Mouse (Mus musculus): Measurements from ENCODE around the gene Emp2. TPM values are rescaled to one million over a fixed set of nuclear protein-coding genes. Genes with fewer than 3 reads are reported as not detected.

Gene Emp2
- polyA plus RNA-seq, 1 experiment = 1,000 TPM

GRCm38 (mm10) chr16:10327563-10328333, 14.0 kb upstream of the Emp2 start:
- H3K4me1 ChIP-seq (ENCODE audit: control insufficient read depth, insufficient read depth, low read length) = peaks cover 9% of the 10 kb centered on the region
- H3K4me3 ChIP-seq (replicated peaks; ENCODE audit: extremely low read depth, low read depth, low read length) = no peak overlapping the region
- TF ChIP-seq CTCF (IDR thresholded peaks at IDR 0.05; ENCODE audit: insufficient read depth, low read length) (no peak), POLR2A (IDR thresholded peaks at IDR 0.05; ENCODE audit: borderline replicate concordance, extremely low read depth, low read depth, low read length) (no peak)
- WGBS = 58% methylated on average over 13 of the region's 13 CpGs
- no peak for DNase-seq

GRCm38 (mm10) chr16:10319914-10320569, 6.3 kb upstream of the Emp2 start:
- 48% methylated on average over 17 of the region's 17 CpGs for WGBS
- H3K4me1 ChIP-seq (ENCODE audit: control insufficient read depth, insufficient read depth, low read length) = no peaks in the 10 kb centered on the region; the same call in 1 of the 2 replicates
- no peak overlapping the region for H3K4me3 ChIP-seq (replicated peaks; ENCODE audit: extremely low read depth, low read depth, low read length)
- TF ChIP-seq CTCF (IDR thresholded peaks at IDR 0.05; ENCODE audit: insufficient read depth, low read length) (no peak), POLR2A (IDR thresholded peaks at IDR 0.05; ENCODE audit: borderline replicate concordance, extremely low read depth, low read depth, low read length) (no peak)
- DNase-seq = no peak

- no peak for DNase-seq
- TF ChIP-seq CTCF (IDR thresholded peaks at IDR 0.05; ENCODE audit: insufficient read depth, low read length) = no peak
- TF ChIP-seq POLR2A (IDR thresholded peaks at IDR 0.05; ENCODE audit: borderline replicate concordance, extremely low read depth, low read depth, low read length) = no peak
- Histone ChIP-seq H3K4me3 (replicated peaks; ENCODE audit: extremely low read depth, low read depth, low read length) (no peak overlapping the region), H3K4me1 (ENCODE audit: control insufficient read depth, insufficient read depth, low read length) (peaks cover 2% of the 10 kb centered on the region; the same call in 1 of the 2 replicates)
- WGBS = 61% methylated on average over 4 of the region's 4 CpGs
Observed at GRCm38 (mm10) chr16:10317197-10317544, 3.4 kb upstream of the Emp2 start.

- TF ChIP-seq CTCF (IDR thresholded peaks at IDR 0.05; ENCODE audit: insufficient read depth, low read length) (no peak), POLR2A (IDR thresholded peaks at IDR 0.05; ENCODE audit: borderline replicate concordance, extremely low read depth, low read depth, low read length) (no peak)
- Histone ChIP-seq H3K4me3 (replicated peaks; ENCODE audit: extremely low read depth, low read depth, low read length) (no peak overlapping the region), H3K4me1 (ENCODE audit: control insufficient read depth, insufficient read depth, low read length) (peaks cover 2% of the 10 kb centered on the region; the same call in 1 of the 2 replicates)
- WGBS = 56% methylated on average over 10 of the region's 10 CpGs
- no peak for DNase-seq
Observed at GRCm38 (mm10) chr16:10316493-10317196, 2.9 kb upstream of the Emp2 start.

- peak overlapping the region; percentile 93 for H3K4me3 ChIP-seq (replicated peaks; ENCODE audit: extremely low read depth, low read depth, low read length)
- WGBS = 5% methylated on average over 15 of the region's 15 CpGs
- H3K4me1 ChIP-seq (ENCODE audit: control insufficient read depth, insufficient read depth, low read length) = peaks cover 4% of the 10 kb centered on the region
- peak; percentile 61 for DNase-seq
- no peak for TF ChIP-seq CTCF (IDR thresholded peaks at IDR 0.05; ENCODE audit: insufficient read depth, low read length)
- no peak for TF ChIP-seq POLR2A (IDR thresholded peaks at IDR 0.05; ENCODE audit: borderline replicate concordance, extremely low read depth, low read depth, low read length)
Observed at GRCm38 (mm10) chr16:10313226-10313625, 542 bp downstream of the Emp2 start.

GRCm38 (mm10) chr16:10311989-10312388, 1.8 kb downstream of the Emp2 start:
- TF ChIP-seq CTCF (IDR thresholded peaks at IDR 0.05; ENCODE audit: insufficient read depth, low read length) (no peak), POLR2A (IDR thresholded peaks at IDR 0.05; ENCODE audit: borderline replicate concordance, extremely low read depth, low read depth, low read length) (peak; percentile 40; the same call in 1 of the 2 replicates)
- Histone ChIP-seq H3K4me1 (ENCODE audit: control insufficient read depth, insufficient read depth, low read length) (peaks cover 4% of the 10 kb centered on the region), H3K4me3 (replicated peaks; ENCODE audit: extremely low read depth, low read depth, low read length) (peak overlapping the region; percentile 58)
- no peak for DNase-seq
- WGBS = 33% methylated on average over 4 of the region's 4 CpGs

- 33% methylated on average over 3 of the region's 3 CpGs for WGBS
- no peak for DNase-seq
- TF ChIP-seq CTCF (IDR thresholded peaks at IDR 0.05; ENCODE audit: insufficient read depth, low read length) (no peak), POLR2A (IDR thresholded peaks at IDR 0.05; ENCODE audit: borderline replicate concordance, extremely low read depth, low read depth, low read length) (no peak)
- Histone ChIP-seq H3K4me3 (replicated peaks; ENCODE audit: extremely low read depth, low read depth, low read length) (peak overlapping the region; percentile 14), H3K4me1 (ENCODE audit: control insufficient read depth, insufficient read depth, low read length) (peaks cover 4% of the 10 kb centered on the region)
Observed at GRCm38 (mm10) chr16:10311086-10311485, 2.7 kb downstream of the Emp2 start.

GRCm38 (mm10) chr16:10310507-10310906, 3.3 kb downstream of the Emp2 start:
- H3K4me3 ChIP-seq (replicated peaks; ENCODE audit: extremely low read depth, low read depth, low read length) = peak overlapping the region; percentile 36
- TF ChIP-seq POLR2A (IDR thresholded peaks at IDR 0.05; ENCODE audit: borderline replicate concordance, extremely low read depth, low read depth, low read length) (no peak), CTCF (IDR thresholded peaks at IDR 0.05; ENCODE audit: insufficient read depth, low read length) (no peak)
- peaks cover 4% of the 10 kb centered on the region for H3K4me1 ChIP-seq (ENCODE audit: control insufficient read depth, insufficient read depth, low read length)
- DNase-seq = no peak
- WGBS = 44% methylated on average over 5 of the region's 5 CpGs

GRCm38 (mm10) chr16:10307351-10307750, 6.4 kb downstream of the Emp2 start:
- H3K4me3 ChIP-seq (replicated peaks; ENCODE audit: extremely low read depth, low read depth, low read length) = no peak overlapping the region
- TF ChIP-seq POLR2A (IDR thresholded peaks at IDR 0.05; ENCODE audit: borderline replicate concordance, extremely low read depth, low read depth, low read length) (no peak), CTCF (IDR thresholded peaks at IDR 0.05; ENCODE audit: insufficient read depth, low read length) (no peak)
- no peak for DNase-seq
- WGBS = 70% methylated on average over 5 of the region's 5 CpGs
- peaks cover 14% of the 10 kb centered on the region for H3K4me1 ChIP-seq (ENCODE audit: control insufficient read depth, insufficient read depth, low read length)
